Mouse (Mus musculus) cortical plate, adult 2 months (tissue): Measurements from ENCODE around the gene Hdc. TPM values are rescaled to one million over a fixed set of nuclear protein-coding genes. Genes with fewer than 3 reads are reported as not detected.

ENCODE experiments used
- H3K27ac ChIP-seq: fragments of 200-500 bp; 2 replicates; pipeline ENCODE4 v1.5.1; 2012; ENCODE audit warnings: low read length, control low read depth, inconsistent platforms; ENCODE audit not compliant: insufficient read depth
- H3K4me1 ChIP-seq: fragments of 200-500 bp; 2 replicates; pipeline ENCODE4 v1.6.1; 2011; ENCODE audit warnings: low read length; ENCODE audit not compliant: control insufficient read depth, insufficient read depth
- H3K4me3 ChIP-seq: fragments of 200-500 bp; 2 replicates; pipeline ENCODE4 v1.5.1; 2011; ENCODE audit warnings: mild to moderate bottlenecking, low read length, control low read depth; ENCODE audit not compliant: insufficient read depth
- CTCF ChIP-seq: fragments of 200-500 bp; IDR thresholded peaks from 2 replicates; pipeline ENCODE4 v1.5.1; 2011; ENCODE audit warnings: mild to moderate bottlenecking, control low read depth, low read length; ENCODE audit not compliant: insufficient read depth; ENCODE audit errors: extremely low read depth
- POLR2A ChIP-seq: fragments of 200-500 bp; IDR thresholded peaks from 2 replicates; pipeline ENCODE4 v1.6.1; 2011; ENCODE audit warnings: mild to moderate bottlenecking, low read length, control low read depth; ENCODE audit not compliant: insufficient read depth; ENCODE audit errors: extremely low read depth
- polyA plus RNA-seq: library from polyadenylated mRNA; depleted of rRNA; stranded (reverse); fragments of >200 nt; gene quantifications from 2 replicates; pipeline ENCODE4 v1.2.3, GENCODE M21; 2012

Gene Hdc
- polyA plus RNA-seq, 1 experiment, result 1.6 TPM

DNA sequence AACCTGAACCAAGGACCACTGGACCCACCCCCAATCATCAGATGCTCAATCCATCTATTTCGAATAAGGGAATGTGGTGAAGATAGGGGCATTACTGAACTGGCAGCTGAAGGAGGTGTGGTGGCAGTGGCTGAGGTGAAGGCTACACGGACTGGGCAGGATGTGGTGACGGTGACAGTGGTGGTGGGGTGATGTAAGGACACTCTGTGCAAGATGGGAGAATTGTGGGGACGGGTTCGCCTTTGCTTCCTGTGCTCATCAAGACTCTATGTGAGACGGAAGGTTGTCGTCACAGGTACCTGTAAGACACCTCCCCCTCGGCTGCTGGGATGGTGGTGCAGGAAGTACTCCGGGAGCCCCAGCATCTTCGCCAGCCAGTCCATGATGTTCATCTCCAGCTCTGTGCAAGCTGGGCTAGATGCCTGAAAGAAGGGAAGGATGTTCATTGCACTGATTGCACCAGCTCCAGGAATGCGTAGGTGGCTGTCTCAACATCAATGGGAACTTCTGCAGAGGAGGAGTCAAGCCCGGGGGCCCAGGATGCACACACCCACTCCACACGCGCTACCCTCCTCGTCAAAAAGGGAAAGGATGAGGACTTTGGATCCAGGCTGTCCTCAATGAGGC, 12.9 kb downstream of the Hdc start:
- Histone ChIP-seq H3K4me1 (peaks cover 2% of the 10 kb centered on the region; the same call in 1 of the 2 replicates), H3K4me3 (no peak overlapping the region), H3K27ac (no peak overlapping the region)
- TF ChIP-seq POLR2A, result no peak
- TF ChIP-seq CTCF, result no peak

GRCm38 (mm10) chr2:126601918-126602600, 17.0 kb downstream of the Hdc start:
- TF ChIP-seq POLR2A (no peak), CTCF (no peak)
- Histone ChIP-seq H3K27ac (no peak overlapping the region), H3K4me1 (peaks cover 2% of the 10 kb centered on the region; the same call in 1 of the 2 replicates)

DNA sequence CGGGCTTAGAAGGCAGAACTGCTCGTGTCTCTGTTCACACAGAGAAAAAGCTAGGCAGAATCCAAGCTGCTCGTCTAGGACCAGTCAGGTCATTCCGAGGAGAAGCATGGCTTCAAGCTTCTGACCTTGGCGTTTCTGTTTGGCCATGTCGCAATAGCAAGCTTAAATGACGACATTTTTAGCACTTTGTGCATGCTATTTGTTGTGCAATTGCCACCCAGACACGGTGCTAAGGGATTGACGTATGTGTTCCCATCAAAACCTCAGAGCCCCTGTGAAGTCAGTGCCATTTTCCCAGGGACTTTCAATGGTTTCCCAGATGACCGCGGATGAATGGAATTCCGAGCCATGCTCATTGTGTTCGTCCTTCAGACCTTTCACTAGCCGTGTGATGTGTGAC, 18.6 kb downstream of the Hdc start:
- H3K4me3 ChIP-seq, result no peak overlapping the region
- H3K4me1 ChIP-seq, result no peaks in the 10 kb centered on the region
- TF ChIP-seq POLR2A (no peak), CTCF (no peak)
- no peak overlapping the region for H3K27ac ChIP-seq

More at GRCm38 (mm10) chr2:126601918-126602600, 17.0 kb downstream of the Hdc start:
- no peak overlapping the region for H3K4me3 ChIP-seq

DNA sequence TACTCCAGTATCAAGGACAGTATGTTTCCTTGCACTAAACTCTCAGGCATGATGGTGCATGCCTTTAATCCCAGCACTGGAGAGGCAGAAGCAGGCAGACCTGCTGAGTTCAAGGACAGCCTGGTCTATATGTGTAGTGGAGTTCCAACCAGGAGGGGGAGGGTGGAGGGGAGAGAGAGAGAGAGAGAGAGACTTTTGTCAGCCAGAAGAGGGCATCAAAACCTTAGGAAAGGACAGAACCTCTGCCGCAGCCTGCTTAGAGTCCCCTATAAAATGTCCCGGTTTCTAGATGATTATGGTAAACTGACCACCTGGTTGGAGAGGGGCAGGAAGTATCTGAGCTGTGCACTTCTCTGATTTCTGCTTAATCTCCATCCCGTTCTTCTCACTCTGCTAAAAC, 20.1 kb downstream of the Hdc start:
- no peak overlapping the region for H3K4me3 ChIP-seq
- no peak overlapping the region for H3K27ac ChIP-seq
- peak; percentile 47 for TF ChIP-seq CTCF
- TF ChIP-seq POLR2A, result no peak
- no peaks in the 10 kb centered on the region for H3K4me1 ChIP-seq

- Histone ChIP-seq H3K4me1 (no peaks in the 10 kb centered on the region), H3K27ac (no peak overlapping the region), H3K4me3 (no peak overlapping the region)
- TF ChIP-seq CTCF, result no peak
- no peak for TF ChIP-seq POLR2A
Measured at GRCm38 (mm10) chr2:126598359-126598758, 20.7 kb downstream of the Hdc start.

GRCm38 (mm10) chr2:126597279-126598241, 21.5 kb downstream of the Hdc start:
- Histone ChIP-seq H3K27ac (no peak overlapping the region), H3K4me3 (no peak overlapping the region), H3K4me1 (no peaks in the 10 kb centered on the region)
- no peak for TF ChIP-seq CTCF
- no peak for TF ChIP-seq POLR2A

DNA sequence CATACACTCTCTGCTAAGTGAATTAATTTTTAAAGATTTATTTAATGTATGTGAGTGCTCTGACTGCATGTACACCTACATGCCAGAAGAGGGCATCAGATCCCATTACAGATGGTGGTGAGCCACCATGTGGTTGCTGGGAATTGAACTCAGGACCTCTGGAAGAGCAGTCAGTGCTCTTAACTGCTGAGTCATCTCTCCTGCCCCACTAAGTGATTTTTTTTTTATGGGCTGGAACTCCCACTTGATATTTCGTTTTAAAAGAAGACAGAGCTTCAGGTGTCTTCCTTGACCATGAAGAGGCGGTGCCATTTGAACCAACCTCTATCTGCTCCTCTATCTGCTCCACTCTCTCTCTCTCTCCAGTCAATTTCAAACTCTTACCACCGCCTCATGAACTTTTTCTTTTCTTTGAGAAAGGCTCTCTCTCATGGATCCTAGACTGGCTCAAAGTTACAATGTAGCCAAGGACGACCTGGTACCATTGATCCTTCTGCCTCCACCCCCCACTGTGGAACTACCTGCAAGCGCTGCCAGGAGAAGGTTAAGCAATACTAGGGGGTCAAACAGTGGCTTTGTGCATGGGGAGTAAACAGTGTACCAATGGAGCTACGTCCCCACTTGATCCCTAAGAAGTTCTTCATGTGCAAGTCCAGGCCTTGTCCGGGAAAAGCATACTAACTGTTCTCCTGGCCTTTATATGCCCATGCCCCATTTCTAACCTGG, 22.6 kb downstream of the Hdc start:
- H3K27ac ChIP-seq, result no peak overlapping the region
- H3K4me3 ChIP-seq, result no peak overlapping the region
- no peaks in the 10 kb centered on the region for H3K4me1 ChIP-seq
- TF ChIP-seq POLR2A (no peak), CTCF (no peak)

DNA sequence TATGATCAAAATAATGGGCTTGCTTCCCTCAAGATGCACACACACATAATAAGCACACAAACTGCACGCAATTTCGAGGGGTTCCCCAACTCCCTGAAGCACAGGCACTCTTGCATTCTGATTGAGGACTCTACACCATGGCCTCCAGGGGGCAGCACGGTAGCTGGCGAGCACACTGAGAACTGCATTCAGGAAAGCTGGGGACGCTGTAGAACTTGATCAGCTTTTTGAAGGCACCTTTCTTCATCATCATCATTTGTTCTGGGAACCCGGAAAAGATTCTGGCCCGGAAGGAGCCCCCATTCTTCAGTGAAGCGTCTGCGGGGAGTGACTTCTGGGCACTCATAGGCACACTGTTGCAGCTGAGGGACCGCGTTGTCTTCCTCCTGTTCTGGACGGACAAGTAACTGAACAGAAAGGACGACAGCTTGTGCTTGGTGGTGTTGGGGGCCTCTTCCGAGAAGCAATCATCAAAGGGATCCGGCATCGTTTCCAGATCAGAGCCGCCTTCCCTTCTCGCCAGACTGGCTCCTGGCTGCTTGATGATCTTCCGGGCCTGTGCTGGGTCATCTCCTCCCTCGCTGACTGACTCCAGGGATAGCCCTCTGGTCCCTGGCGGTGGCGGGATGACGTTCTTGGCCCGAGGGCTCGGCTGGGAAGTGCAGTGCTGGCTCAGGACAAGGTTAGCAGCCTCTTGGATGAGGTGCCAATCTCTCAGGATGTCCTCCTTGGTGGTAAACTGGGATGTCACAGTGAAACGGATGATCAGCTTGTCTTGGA, 25.1 kb downstream of the Hdc start:
- TF ChIP-seq CTCF (peak; percentile 84), POLR2A (no peak)
- Histone ChIP-seq H3K4me3 (no peak overlapping the region), H3K27ac (no peak overlapping the region), H3K4me1 (no peaks in the 10 kb centered on the region)
